Mouse (Mus musculus): ENCODE measurements around the gene Olfr1535. TPM values are rescaled to one million over a fixed set of nuclear protein-coding genes. Genes with fewer than 3 reads are reported as not detected.

Olfr1535 gene
- polyA plus RNA-seq (2016; fragmentation: Nextera tagmentation; extraction: Ambion mirVana) = not detected in 2 replicates

DNA sequence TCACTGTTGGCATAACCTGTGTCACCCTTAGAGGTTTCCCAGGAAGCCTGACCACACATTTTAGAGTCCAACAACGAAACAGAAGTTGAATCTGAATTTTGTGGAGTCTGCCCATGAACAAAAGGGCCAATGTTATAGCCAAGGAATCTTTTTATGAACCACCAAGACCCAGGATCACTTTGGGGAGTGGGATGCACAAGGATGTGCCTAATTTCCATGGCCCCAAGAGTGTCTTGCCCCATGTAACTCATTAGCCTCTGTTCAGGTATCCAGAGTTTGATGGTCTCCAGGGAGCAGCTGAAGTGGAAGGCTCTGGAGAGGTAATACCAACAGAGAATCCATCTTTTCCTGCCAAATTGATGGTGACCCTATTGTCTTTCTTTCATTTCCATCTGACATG is at the start of gene Olfr1535:
Gene Olfr1535 (minus strand): TSS at position 101 of the 400 bp plus-strand sequence.
- Histone ChIP-seq H3K9ac (no peak within 1 kb of the TSS), H3K27me3 (no peaks in the 10 kb centered on the region), H3K36me3 (replicated peaks) (no peaks in the 10 kb centered on the region), H3K9me3 (no peaks in the 10 kb centered on the region), H3K27ac (no peak within 1 kb of the TSS), H3K4me2 (no peak within 1 kb of the TSS), H3K4me3 (replicated peaks) (no peak within 1 kb of the TSS), H3K4me1 (no peaks in the 10 kb centered on the region)
- 60% methylated on average over 1 of the region's 1 CpGs for WGBS
- ATAC-seq (ENCODE audit: low FRiP score) = no peak

DNA sequence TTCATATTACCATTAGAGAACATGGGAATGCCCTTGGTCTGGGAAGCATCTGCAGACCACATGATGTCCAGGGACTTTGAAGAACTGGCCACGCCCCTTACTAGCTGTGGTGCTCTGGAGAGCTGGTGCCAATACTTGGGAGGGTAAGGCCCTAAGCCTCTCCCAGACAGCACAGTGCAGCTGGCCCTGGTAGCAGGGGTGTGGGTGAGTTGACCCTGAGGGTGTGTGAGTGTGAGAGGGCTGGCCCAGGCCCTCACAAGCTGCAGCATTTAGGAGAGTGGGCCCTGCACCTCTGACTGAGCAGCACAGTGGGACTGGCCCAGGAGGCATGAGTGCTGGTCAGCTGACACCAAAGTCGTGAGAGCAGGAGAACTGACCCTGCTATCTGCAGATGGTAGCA is 31.9 kb upstream of the Olfr1535 start:
- Histone ChIP-seq H3K27ac (no peak overlapping the region), H3K4me1 (no peaks in the 10 kb centered on the region), H3K4me3 (replicated peaks) (no peak overlapping the region), H3K9ac (no peak overlapping the region), H3K36me3 (replicated peaks) (no peaks in the 10 kb centered on the region), H3K27me3 (no peaks in the 10 kb centered on the region), H3K4me2 (no peak overlapping the region), H3K9me3 (0 out of 2 replicates have a peak, but pooled peaks cover 5% of the 10 kb centered on the region)
- WGBS = 72% methylated on average over 2 of the region's 2 CpGs
- ATAC-seq (ENCODE audit: low FRiP score) = no peak

DNA sequence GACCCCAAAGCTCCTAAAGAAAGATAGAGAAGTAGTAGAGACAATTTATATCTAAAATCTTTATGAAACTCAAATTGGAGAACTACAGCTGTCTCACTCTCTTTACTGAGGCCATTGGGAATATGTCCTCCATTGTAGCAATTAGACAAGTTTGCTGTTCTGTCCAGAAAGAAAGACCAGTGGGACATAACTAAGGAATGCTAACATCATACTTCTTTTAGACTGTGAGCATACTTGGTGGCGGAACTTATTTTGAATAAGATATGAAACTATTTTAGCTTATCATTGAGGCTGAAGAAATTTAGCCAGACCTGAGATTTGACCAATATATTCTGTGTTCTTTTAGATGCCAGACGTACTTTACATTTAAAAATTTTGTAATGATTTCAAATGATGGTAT is 22.0 kb upstream of the Olfr1535 start, which contains the start of gene Olfr1364:
Gene Olfr1364 (minus strand): TSS at position 101 of the 400 bp plus-strand sequence.
- Histone ChIP-seq H3K9ac (no peak within 1 kb of the TSS), H3K4me1 (no peaks in the 10 kb centered on the region), H3K36me3 (replicated peaks) (no peaks in the 10 kb centered on the region), H3K4me2 (no peak within 1 kb of the TSS), H3K27me3 (no peaks in the 10 kb centered on the region), H3K27ac (no peak within 1 kb of the TSS), H3K9me3 (no peaks in the 10 kb centered on the region), H3K4me3 (replicated peaks) (no peak within 1 kb of the TSS)
- 92% methylated on average over 2 of the region's 2 CpGs for WGBS
- ATAC-seq (ENCODE audit: low FRiP score) = no peak

DNA sequence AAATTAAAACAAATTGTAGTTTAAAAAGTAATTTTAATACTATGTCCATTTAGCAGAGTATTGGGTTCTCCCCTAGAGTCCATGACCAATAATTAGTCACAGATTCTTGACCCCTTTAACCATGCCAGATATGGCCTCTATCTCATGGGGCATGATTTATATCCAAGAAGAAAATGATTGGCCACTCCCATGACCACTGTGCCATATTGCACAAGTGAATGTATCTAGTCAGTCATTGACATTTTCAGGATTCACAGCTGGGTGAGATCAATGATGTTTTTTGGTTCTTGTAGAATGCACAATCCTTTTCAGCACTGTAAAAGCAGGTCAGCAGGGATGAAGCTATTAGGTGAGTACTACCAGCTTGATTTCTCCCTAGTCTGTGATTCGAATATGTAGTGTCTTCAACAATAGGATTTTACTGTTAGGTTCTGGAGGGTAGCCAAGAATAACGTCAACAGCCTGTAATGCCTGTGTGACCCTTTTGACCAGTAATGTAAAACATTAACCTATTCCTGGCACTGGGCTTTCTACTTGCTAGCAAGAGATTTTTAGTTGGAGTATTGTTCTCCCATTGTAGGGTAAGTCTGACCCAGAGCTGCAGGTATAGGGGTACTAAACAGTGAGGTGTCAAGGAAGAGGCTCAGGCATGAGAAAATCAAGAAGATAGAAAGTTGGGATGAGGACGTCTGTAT is 9.1 kb downstream of the Olfr1535 start:
- no peaks in the 10 kb centered on the region for H3K36me3 ChIP-seq (replicated peaks)
- no peak overlapping the region for H3K27ac ChIP-seq
- no peak overlapping the region for H3K4me3 ChIP-seq (replicated peaks)
- 63% methylated on average over 3 of the region's 3 CpGs for WGBS
- no peak overlapping the region for H3K4me2 ChIP-seq
- H3K4me1 ChIP-seq = no peaks in the 10 kb centered on the region
- no peak overlapping the region for H3K9ac ChIP-seq
- no peaks in the 10 kb centered on the region for H3K27me3 ChIP-seq
- no peaks in the 10 kb centered on the region for H3K9me3 ChIP-seq
- ATAC-seq (ENCODE audit: low FRiP score) = no peak

DNA sequence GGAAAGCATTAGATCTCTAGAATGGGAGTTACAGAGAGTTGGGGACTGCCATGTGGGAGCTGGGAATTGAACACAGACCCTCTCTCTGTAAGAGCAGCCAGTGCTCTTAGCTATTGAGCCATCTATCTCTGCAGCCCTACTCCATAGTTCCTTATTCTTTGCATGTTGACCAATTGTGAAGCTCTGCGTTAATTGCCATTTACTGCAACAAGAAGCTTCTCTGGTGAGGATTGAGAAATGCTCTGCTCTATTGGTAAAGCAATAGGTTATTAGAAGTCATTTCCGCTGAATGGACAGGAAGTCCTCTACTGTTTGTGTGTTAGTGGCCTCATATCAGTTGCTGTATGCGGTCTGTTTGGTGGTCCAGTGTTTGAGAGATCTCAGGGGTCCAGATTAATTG is 10.2 kb downstream of the Olfr1535 start:
- no peaks in the 10 kb centered on the region for H3K4me1 ChIP-seq

DNA sequence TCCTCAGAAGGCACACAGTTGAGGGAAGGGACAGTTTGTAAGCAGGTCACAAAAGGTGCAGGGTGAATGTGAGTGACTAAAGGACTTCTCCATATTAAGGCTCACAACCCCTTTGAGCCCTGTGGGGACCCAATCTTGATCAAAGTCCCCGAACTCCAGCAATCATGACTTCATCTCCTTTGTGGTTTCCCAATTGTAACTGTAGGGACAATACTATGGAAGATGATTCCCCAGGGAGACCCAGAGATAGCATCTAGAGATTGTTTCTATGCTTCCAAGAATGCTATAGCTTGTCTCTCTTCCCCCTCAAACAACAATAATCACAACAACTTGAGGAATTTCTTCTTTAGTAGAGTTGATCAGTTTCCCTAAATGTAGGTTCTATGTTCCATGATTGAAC is 17.0 kb downstream of the Olfr1535 start, which contains the start of gene Olfr1366:
Gene Olfr1366 (minus strand): TSS at position 101 of the 400 bp plus-strand sequence.
- ATAC-seq (ENCODE audit: low FRiP score) = no peak
- H3K27ac ChIP-seq = no peak within 1 kb of the TSS
- 0 out of 2 replicates have a peak, but pooled peaks cover 3% of the 10 kb centered on the region for H3K27me3 ChIP-seq
- no peaks in the 10 kb centered on the region for H3K36me3 ChIP-seq (replicated peaks)
- 86% methylated on average over 1 of the region's 1 CpGs for WGBS
- no peak within 1 kb of the TSS for H3K9ac ChIP-seq
- no peaks in the 10 kb centered on the region for H3K9me3 ChIP-seq
- no peak within 1 kb of the TSS for H3K4me2 ChIP-seq
- no peaks in the 10 kb centered on the region for H3K4me1 ChIP-seq
- no peak within 1 kb of the TSS for H3K4me3 ChIP-seq (replicated peaks)

More for the DNA sequence above, 10.2 kb downstream of the Olfr1535 start:
- H3K27ac ChIP-seq = no peak overlapping the region
- H3K27me3 ChIP-seq = no peaks in the 10 kb centered on the region
- no peak overlapping the region for H3K4me2 ChIP-seq
- no peak for ATAC-seq (ENCODE audit: low FRiP score)
- WGBS = 92% methylated on average over 3 of the region's 3 CpGs
- H3K9ac ChIP-seq = no peak overlapping the region
- H3K36me3 ChIP-seq (replicated peaks) = no peaks in the 10 kb centered on the region
- no peaks in the 10 kb centered on the region for H3K9me3 ChIP-seq
- H3K4me3 ChIP-seq (replicated peaks) = no peak overlapping the region

DNA sequence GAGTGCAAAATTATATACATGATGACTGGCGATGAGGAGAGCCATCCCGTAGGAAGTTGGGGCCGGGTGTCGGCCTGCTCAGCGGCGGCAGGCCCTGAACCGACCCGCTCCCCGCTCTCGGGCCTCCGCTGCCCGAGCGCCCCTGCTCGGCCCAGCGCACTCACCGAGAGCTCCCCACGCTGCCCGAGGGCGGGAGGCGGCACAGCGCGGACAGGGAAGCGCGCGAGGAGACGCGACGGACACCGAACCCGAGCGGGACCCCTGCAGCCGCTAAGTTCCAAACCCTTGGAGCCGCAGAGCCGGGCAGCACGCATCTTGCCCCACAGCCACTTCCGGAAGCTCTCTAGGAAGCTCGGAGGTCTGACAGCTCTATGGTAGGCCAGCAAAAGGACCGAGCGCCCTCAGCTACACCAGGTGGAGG is 28.9 kb downstream of the Olfr1535 start, which contains the start of gene Zkscan8:
Gene Zkscan8 (minus strand): TSS at position 340 of the 421 bp plus-strand sequence.
- ATAC-seq (ENCODE audit: low FRiP score) = peak; percentile 98
- peaks cover 4% of the 10 kb centered on the region; the same call in 1 of the 2 replicates for H3K4me1 ChIP-seq
- no peaks in the 10 kb centered on the region for H3K9me3 ChIP-seq
- peak within 1 kb of the TSS; percentile 94 for H3K27ac ChIP-seq
- 0% methylated on average over 39 of the region's 39 CpGs for WGBS
- H3K36me3 ChIP-seq (replicated peaks) = peaks cover 10% of the 10 kb centered on the region
- H3K27me3 ChIP-seq = no peaks in the 10 kb centered on the region
- peak within 1 kb of the TSS; percentile 94 for H3K4me3 ChIP-seq (replicated peaks)
- peak within 1 kb of the TSS; percentile 98 for H3K9ac ChIP-seq
- H3K4me2 ChIP-seq = peak within 1 kb of the TSS; percentile 63

DNA sequence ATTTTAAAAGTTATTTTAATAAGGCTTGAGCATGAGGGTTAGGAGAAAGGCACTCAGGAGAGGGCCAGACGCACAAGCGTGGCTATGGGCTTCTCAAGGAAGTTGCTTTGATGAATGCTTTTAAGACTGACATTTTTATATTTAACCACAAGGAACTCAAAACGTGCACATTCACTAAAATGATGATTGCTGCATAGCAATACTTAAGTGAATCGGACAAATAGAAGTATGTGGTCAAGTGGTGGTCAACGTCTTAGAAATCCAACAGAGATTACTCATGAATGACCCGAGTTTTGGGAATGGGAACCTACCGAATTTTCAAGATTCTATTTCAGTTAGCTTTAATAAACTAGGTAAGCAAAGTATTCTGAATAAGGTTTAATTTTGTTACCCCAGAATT is 29.6 kb downstream of the Olfr1535 start:
- Histone ChIP-seq H3K9me3 (no peaks in the 10 kb centered on the region), H3K9ac (no peak overlapping the region), H3K4me2 (peak overlapping the region; percentile 53), H3K27ac (no peak overlapping the region), H3K4me3 (replicated peaks) (peak overlapping the region; percentile 94), H3K4me1 (peaks cover 4% of the 10 kb centered on the region; the same call in 1 of the 2 replicates), H3K36me3 (replicated peaks) (peaks cover 15% of the 10 kb centered on the region), H3K27me3 (no peaks in the 10 kb centered on the region)
- 54% methylated on average over 7 of the region's 7 CpGs for WGBS
- no peak for ATAC-seq (ENCODE audit: low FRiP score)

DNA sequence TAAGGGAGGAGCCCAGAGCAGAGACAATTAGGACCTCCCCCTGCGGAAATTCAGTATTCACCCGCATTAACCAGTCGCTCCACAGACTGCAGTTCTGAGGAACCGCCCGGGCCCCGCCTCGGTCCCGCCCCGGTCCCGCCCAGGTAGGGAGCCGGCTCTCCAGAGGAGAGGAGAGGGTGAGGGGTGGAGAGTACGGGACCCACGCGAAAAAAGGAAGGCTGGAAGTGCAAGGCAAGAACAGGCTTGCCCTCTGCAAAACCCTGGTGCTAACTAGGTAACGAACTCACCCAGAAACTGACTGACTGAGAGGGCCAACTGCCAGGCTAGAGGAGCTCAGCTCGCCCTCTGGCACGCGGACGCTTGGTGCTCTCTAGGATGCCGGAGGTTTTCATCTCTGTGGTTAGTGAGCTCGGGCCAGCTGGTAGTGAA is 53.5 kb downstream of the Olfr1535 start:
- 0 out of 2 replicates have a peak, but pooled peaks cover 3% of the 10 kb centered on the region for H3K4me1 ChIP-seq
- H3K4me2 ChIP-seq = peak overlapping the region; percentile 53
- H3K9me3 ChIP-seq = no peaks in the 10 kb centered on the region
- peak overlapping the region; percentile 65 for H3K4me3 ChIP-seq (replicated peaks)
- H3K9ac ChIP-seq = peak overlapping the region; percentile 61
- no peaks in the 10 kb centered on the region for H3K27me3 ChIP-seq
- peak; percentile 98 for ATAC-seq (ENCODE audit: low FRiP score)
- no peaks in the 10 kb centered on the region for H3K36me3 ChIP-seq (replicated peaks)
- peak overlapping the region; percentile 81 for H3K27ac ChIP-seq
- under 1% methylated on average over 21 of the region's 21 CpGs for WGBS

Other genes with a start within 250 kb of the Olfr1535 start
- gene Gpx6, start 247.8 kb downstream of the Olfr1535 start, polyA plus RNA-seq (2016; fragmentation: Nextera tagmentation; extraction: Ambion mirVana) = not detected in 2 replicates
- not detected in 2 replicates for gene Olfr1367, start 213.0 kb downstream of the Olfr1535 start, polyA plus RNA-seq (2016; fragmentation: Nextera tagmentation; extraction: Ambion mirVana)
- 20.1 and 20.2 TPM in 2 replicates for gene Zscan12, start 197.1 kb downstream of the Olfr1535 start, polyA plus RNA-seq (2016; fragmentation: Nextera tagmentation; extraction: Ambion mirVana)
- gene Zkscan3, start 157.1 kb downstream of the Olfr1535 start, polyA plus RNA-seq (2016; fragmentation: Nextera tagmentation; extraction: Ambion mirVana) = 96.5 and 97.3 TPM in 2 replicates
- gene Pgbd1, start 118.8 kb downstream of the Olfr1535 start, polyA plus RNA-seq (2016; fragmentation: Nextera tagmentation; extraction: Ambion mirVana) = 5.6 and 6.2 TPM in 2 replicates
- gene Zscan26, start 106.2 kb downstream of the Olfr1535 start, polyA plus RNA-seq (2016; fragmentation: Nextera tagmentation; extraction: Ambion mirVana) = 20.9 and 21.3 TPM in 2 replicates
- gene Nkapl, start 91.4 kb downstream of the Olfr1535 start, polyA plus RNA-seq (2016; fragmentation: Nextera tagmentation; extraction: Ambion mirVana) = 3.1 and 3.3 TPM in 2 replicates
- gene Zkscan4, start 81.0 kb downstream of the Olfr1535 start, polyA plus RNA-seq (2016; fragmentation: Nextera tagmentation; extraction: Ambion mirVana) = 6.3 and 6.4 TPM in 2 replicates
- gene Gm10065, start 80.5 kb downstream of the Olfr1535 start, polyA plus RNA-seq (2016; fragmentation: Nextera tagmentation; extraction: Ambion mirVana) = not detected in 2 replicates
- gene AK157302, start 64.7 kb downstream of the Olfr1535 start, polyA plus RNA-seq (2016; fragmentation: Nextera tagmentation; extraction: Ambion mirVana) = 0.17 and 0.54 TPM in 2 replicates
- gene Gm11273, start 58.5 kb downstream of the Olfr1535 start, polyA plus RNA-seq (2016; fragmentation: Nextera tagmentation; extraction: Ambion mirVana) = 2.4 and 2.5 TPM in 2 replicates
- gene Zkscan8, start 28.8 kb downstream of the Olfr1535 start, polyA plus RNA-seq (2016; fragmentation: Nextera tagmentation; extraction: Ambion mirVana) = 8.9 and 10.1 TPM in 2 replicates
- 0.17 and 0.22 TPM in 2 replicates for gene Olfr1366, start 17.1 kb downstream of the Olfr1535 start, polyA plus RNA-seq (2016; fragmentation: Nextera tagmentation; extraction: Ambion mirVana)
- not detected in 2 replicates for gene Olfr1364, start 21.9 kb upstream of the Olfr1535 start, polyA plus RNA-seq (2016; fragmentation: Nextera tagmentation; extraction: Ambion mirVana)
- gene Olfr1362, start 54.1 kb upstream of the Olfr1535 start, polyA plus RNA-seq (2016; fragmentation: Nextera tagmentation; extraction: Ambion mirVana) = not detected in 2 replicates
- not detected in 2 replicates for gene Olfr11, start 82.6 kb upstream of the Olfr1535 start, polyA plus RNA-seq (2016; fragmentation: Nextera tagmentation; extraction: Ambion mirVana)
- not detected in 2 replicates for gene Olfr1361, start 103.5 kb upstream of the Olfr1535 start, polyA plus RNA-seq (2016; fragmentation: Nextera tagmentation; extraction: Ambion mirVana)
- not detected in 2 replicates for gene Olfr1360, start 117.5 kb upstream of the Olfr1535 start, polyA plus RNA-seq (2016; fragmentation: Nextera tagmentation; extraction: Ambion mirVana)
- not detected in 2 replicates for gene Olfr1359, start 138.2 kb upstream of the Olfr1535 start, polyA plus RNA-seq (2016; fragmentation: Nextera tagmentation; extraction: Ambion mirVana)
- 4.8 TPM in 1 of 2 replicates, not detected in the other for gene Hist1h2bl, start 156.2 kb upstream of the Olfr1535 start, polyA plus RNA-seq (2016; fragmentation: Nextera tagmentation; extraction: Ambion mirVana)
- gene Hist1h2ai, start 156.5 kb upstream of the Olfr1535 start, polyA plus RNA-seq (2016; fragmentation: Nextera tagmentation; extraction: Ambion mirVana) = 18.4 and 22.2 TPM in 2 replicates
- gene Hist1h3h, start 157.8 kb upstream of the Olfr1535 start, polyA plus RNA-seq (2016; fragmentation: Nextera tagmentation; extraction: Ambion mirVana) = 13.8 and 14.8 TPM in 2 replicates
- gene Hist1h2bm, start 162.2 kb upstream of the Olfr1535 start, polyA plus RNA-seq (2016; fragmentation: Nextera tagmentation; extraction: Ambion mirVana) = 5.8 and 5.9 TPM in 2 replicates
- gene Hist1h4j, start 175.2 kb upstream of the Olfr1535 start, polyA plus RNA-seq (2016; fragmentation: Nextera tagmentation; extraction: Ambion mirVana) = 0.74 and 0.86 TPM in 2 replicates
- gene Hist1h4k, start 190.6 kb upstream of the Olfr1535 start, polyA plus RNA-seq (2016; fragmentation: Nextera tagmentation; extraction: Ambion mirVana) = 2.4 and 4.5 TPM in 2 replicates
- 34.1 and 37.7 TPM in 2 replicates for gene Hist1h2ak, start 193.9 kb upstream of the Olfr1535 start, polyA plus RNA-seq (2016; fragmentation: Nextera tagmentation; extraction: Ambion mirVana)
- 4.9 and 5.2 TPM in 2 replicates for gene Hist1h2bn, start 194.2 kb upstream of the Olfr1535 start, polyA plus RNA-seq (2016; fragmentation: Nextera tagmentation; extraction: Ambion mirVana)
- gene Hist1h1b, start 220.7 kb upstream of the Olfr1535 start, polyA plus RNA-seq (2016; fragmentation: Nextera tagmentation; extraction: Ambion mirVana) = 44.0 and 46.6 TPM in 2 replicates
- 166 and 188 TPM in 2 replicates for gene Hist1h3i, start 223.5 kb upstream of the Olfr1535 start, polyA plus RNA-seq (2016; fragmentation: Nextera tagmentation; extraction: Ambion mirVana)
- gene Hist1h2an, start 227.3 kb upstream of the Olfr1535 start, polyA plus RNA-seq (2016; fragmentation: Nextera tagmentation; extraction: Ambion mirVana) = 13.9 and 15.0 TPM in 2 replicates
- 3.0 and 5.2 TPM in 2 replicates for gene Hist1h2bp, start 227.6 kb upstream of the Olfr1535 start, polyA plus RNA-seq (2016; fragmentation: Nextera tagmentation; extraction: Ambion mirVana)